Mouse (Mus musculus) liver, embryonic 16.5 days (tissue): Measurements from ENCODE around the gene Timmdc1. TPM values are rescaled to one million over a fixed set of nuclear protein-coding genes. Genes with fewer than 3 reads are reported as not detected.

Experiments
- ATAC-seq: fragments of 200-750 bp; cut with Nextera tagmentation; 2 replicates; pipeline ENCODE4 v1.8.0; 2017; ENCODE audit warnings: low read depth, mild to moderate bottlenecking, moderate number of reproducible peaks, moderate library complexity
- H3K27ac ChIP-seq: fragments of 300-500 bp; sonication (generic); 2 replicates; pipeline ENCODE4 v1.5.1; 2014; ENCODE audit warnings: mild to moderate bottlenecking, low read length
- H3K27me3 ChIP-seq: fragments of 300-500 bp; sonication (generic); 2 replicates; pipeline ENCODE4 v1.6.1; 2014; ENCODE audit warnings: low read depth, low read length, mixed read lengths; ENCODE audit not compliant: control insufficient read depth, insufficient read depth
- H3K36me3 ChIP-seq: fragments of 300-500 bp; sonication (generic); 2 replicates; pipeline ENCODE4 v1.6.1; 2014; ENCODE audit warnings: mild to moderate bottlenecking; ENCODE audit not compliant: control insufficient read depth, insufficient read depth
- H3K4me1 ChIP-seq: fragments of 300-500 bp; sonication (generic); 2 replicates; pipeline ENCODE4 v1.6.1; 2014; ENCODE audit warnings: low read depth, low read length, mixed read lengths; ENCODE audit not compliant: control insufficient read depth
- H3K4me2 ChIP-seq: fragments of 300-500 bp; sonication (generic); 2 replicates; pipeline ENCODE4 v1.6.1; 2014; ENCODE audit warnings: low read depth, low read length, mixed read lengths
- H3K4me3 ChIP-seq: fragments of 300-500 bp; sonication (generic); 2 replicates; pipeline ENCODE4 v1.5.1; 2014; ENCODE audit warnings: low read depth, mild to moderate bottlenecking, low read length
- H3K9ac ChIP-seq: fragments of 300-500 bp; sonication (generic); 2 replicates; pipeline ENCODE4 v1.6.1; 2014; ENCODE audit warnings: low read depth, low read length
- H3K9me3 ChIP-seq: fragments of 300-500 bp; sonication (generic); replicated peaks from 2 replicates; pipeline ENCODE4 v1.6.1; 2016; ENCODE audit warnings: low read length; ENCODE audit not compliant: control insufficient read depth
- WGBS: fragments of 180-500 bp; shearing (Covaris S2); extraction: QIAGEN DNeasy Blood & Tissue Kit; methylation state at CpG from one replicate; pipeline ENCODE4 v1.1.7; 2014; ENCODE audit not compliant: insufficient replicate concordance; 5-methylcytosine and 5-hydroxymethylcytosine counted together
- polyA plus RNA-seq: library from polyadenylated mRNA; unstranded; fragments of >200 nt; fragmentation: Nextera tagmentation; extraction: Ambion mirVana; gene quantifications from 2 replicates; pipeline ENCODE4 v1.2.1, GENCODE M21; 2015

Timmdc1 gene
- polyA plus RNA-seq, 1 experiment from 2014 or later, result 10.6 TPM

GRCm38 (mm10) chr16:38506041-38506634 is 16.3 kb downstream of the Timmdc1 start:
- Histone ChIP-seq H3K4me1 (no peaks in the 10 kb centered on the region), H3K9ac (no peak overlapping the region), H3K36me3 (peaks cover 7% of the 10 kb centered on the region; the same call in 1 of the 2 replicates), H3K4me3 (no peak overlapping the region), H3K27ac (no peak overlapping the region), H3K9me3 (no peaks in the 10 kb centered on the region), H3K4me2 (no peak overlapping the region), H3K27me3 (no peaks in the 10 kb centered on the region)
- ATAC-seq, result 0 out of 2 replicates have a peak, but pooled peaks have one; percentile 30
- WGBS, result 67% methylated on average over 4 of the region's 4 CpGs

GRCm38 (mm10) chr16:38503528-38503927 is 18.9 kb downstream of the Timmdc1 start:
- Histone ChIP-seq H3K9me3 (no peaks in the 10 kb centered on the region), H3K9ac (no peak overlapping the region), H3K4me2 (no peak overlapping the region), H3K36me3 (peaks cover 7% of the 10 kb centered on the region; the same call in 1 of the 2 replicates), H3K27ac (no peak overlapping the region), H3K4me1 (no peaks in the 10 kb centered on the region), H3K4me3 (no peak overlapping the region), H3K27me3 (no peaks in the 10 kb centered on the region)
- no peak for ATAC-seq
- WGBS, result 65% methylated on average over 4 of the region's 4 CpGs

- H3K4me2 ChIP-seq, result no peak overlapping the region
- no peak overlapping the region for H3K9ac ChIP-seq
- no peaks in the 10 kb centered on the region for H3K27me3 ChIP-seq
- ATAC-seq, result no peak
- peaks cover 12% of the 10 kb centered on the region for H3K36me3 ChIP-seq
- WGBS, result 79% methylated on average over 10 of the region's 10 CpGs
- no peaks in the 10 kb centered on the region for H3K4me1 ChIP-seq
- H3K4me3 ChIP-seq, result no peak overlapping the region
- H3K9me3 ChIP-seq, result no peaks in the 10 kb centered on the region
- no peak overlapping the region for H3K27ac ChIP-seq
Measured at GRCm38 (mm10) chr16:38502469-38502868, 20.0 kb downstream of the Timmdc1 start.

- WGBS, result 73% methylated on average over 7 of the region's 7 CpGs
Measured at GRCm38 (mm10) chr16:38496604-38497140, 25.8 kb downstream of the Timmdc1 start.

GRCm38 (mm10) chr16:38493890-38494289 is 28.6 kb downstream of the Timmdc1 start:
- Histone ChIP-seq H3K4me1 (no peaks in the 10 kb centered on the region), H3K4me2 (no peak overlapping the region), H3K9me3 (no peaks in the 10 kb centered on the region), H3K27me3 (no peaks in the 10 kb centered on the region), H3K36me3 (peaks cover 6% of the 10 kb centered on the region), H3K27ac (no peak overlapping the region), H3K9ac (no peak overlapping the region), H3K4me3 (no peak overlapping the region)
- WGBS, result 73% methylated on average over 10 of the region's 10 CpGs
- ATAC-seq, result no peak

More at GRCm38 (mm10) chr16:38496604-38497140, 25.8 kb downstream of the Timmdc1 start:
- Histone ChIP-seq H3K27me3 (no peaks in the 10 kb centered on the region), H3K9me3 (no peaks in the 10 kb centered on the region), H3K4me1 (no peaks in the 10 kb centered on the region), H3K4me2 (no peak overlapping the region), H3K4me3 (no peak overlapping the region), H3K27ac (no peak overlapping the region), H3K9ac (no peak overlapping the region), H3K36me3 (peaks cover 8% of the 10 kb centered on the region)
- no peak for ATAC-seq

- Histone ChIP-seq H3K4me1 (no peaks in the 10 kb centered on the region), H3K9ac (no peak overlapping the region), H3K27me3 (no peaks in the 10 kb centered on the region), H3K36me3 (peaks cover 2% of the 10 kb centered on the region), H3K27ac (no peak overlapping the region), H3K4me2 (no peak overlapping the region), H3K9me3 (no peaks in the 10 kb centered on the region), H3K4me3 (no peak overlapping the region)
- 56% methylated on average over 3 of the region's 3 CpGs for WGBS
- no peak for ATAC-seq
Measured at GRCm38 (mm10) chr16:38492551-38492950, 29.9 kb downstream of the Timmdc1 start.

GRCm38 (mm10) chr16:38483582-38484309 is 38.7 kb downstream of the Timmdc1 start:
- peaks cover 15% of the 10 kb centered on the region for H3K4me1 ChIP-seq
- H3K9me3 ChIP-seq, result no peaks in the 10 kb centered on the region
- peak overlapping the region; percentile 45 for H3K4me3 ChIP-seq
- H3K27me3 ChIP-seq, result peaks cover 19% of the 10 kb centered on the region
- ATAC-seq, result no peak
- peak overlapping the region; percentile 70 for H3K4me2 ChIP-seq
- WGBS, result 21% methylated on average over 42 of the region's 42 CpGs
- H3K36me3 ChIP-seq, result no peaks in the 10 kb centered on the region
- no peak overlapping the region for H3K9ac ChIP-seq
- no peak overlapping the region for H3K27ac ChIP-seq

GRCm38 (mm10) chr16:38482780-38483562 is 39.5 kb downstream of the Timmdc1 start:
- H3K4me1 ChIP-seq, result peaks cover 15% of the 10 kb centered on the region
- peak overlapping the region; percentile 45 for H3K4me3 ChIP-seq
- no peak overlapping the region for H3K27ac ChIP-seq
- peaks cover 19% of the 10 kb centered on the region for H3K27me3 ChIP-seq
- WGBS, result 17% methylated on average over 32 of the region's 32 CpGs
- no peak overlapping the region for H3K9ac ChIP-seq
- ATAC-seq, result no peak
- peak overlapping the region; percentile 70 for H3K4me2 ChIP-seq
- no peaks in the 10 kb centered on the region for H3K9me3 ChIP-seq
- H3K36me3 ChIP-seq, result no peaks in the 10 kb centered on the region
